Mouse (Mus musculus) splenic B cell, adult 2 months (primary cell): Measurements from ENCODE around the gene Sostdc1.

ENCODE experiments used
- DNase-seq: peaks from one replicate; pipeline ENCODE4 v3.0.0-alpha.2; 2011; ENCODE audit warnings: low read depth, low spot score
- H3K27me3 ChIP-seq: 2 replicates; pipeline ENCODE4 v1.6.1; 2012; ENCODE audit warnings: mild to moderate bottlenecking, low read length, moderate library complexity, mixed read lengths; ENCODE audit not compliant: control insufficient read depth, poor library complexity, insufficient read depth, severe bottlenecking
- H3K36me3 ChIP-seq: 2 replicates; pipeline ENCODE4 v1.6.1; 2012; ENCODE audit warnings: mild to moderate bottlenecking, low read length, moderate library complexity, mixed read lengths; ENCODE audit not compliant: control insufficient read depth, poor library complexity, insufficient read depth, severe bottlenecking

The Sostdc1 gene

DNA sequence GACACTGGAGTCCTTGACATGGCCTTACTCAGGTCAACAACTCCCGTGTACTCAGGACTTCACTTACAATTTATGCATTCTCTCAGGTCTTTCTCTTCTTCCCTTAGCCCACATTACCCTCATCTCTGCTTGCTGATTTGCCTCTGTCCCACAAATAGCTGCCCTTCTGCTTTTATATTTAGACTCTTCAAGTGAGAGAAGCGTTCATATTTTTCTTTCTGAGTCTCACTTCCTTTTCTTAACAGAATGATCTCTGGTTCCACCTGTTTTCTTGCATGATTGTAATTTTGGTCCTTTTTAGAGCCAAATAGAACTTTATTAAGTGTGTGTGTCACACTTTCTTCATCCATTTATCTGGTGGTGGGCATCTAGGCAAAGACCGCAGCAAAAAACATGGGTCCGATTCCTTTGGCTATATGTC lies 12.2 kb downstream of the Sostdc1 start:
- peak; percentile 69 for DNase-seq
- H3K36me3 ChIP-seq: no peaks in the 10 kb centered on the region
- no peaks in the 10 kb centered on the region for H3K27me3 ChIP-seq

DNA sequence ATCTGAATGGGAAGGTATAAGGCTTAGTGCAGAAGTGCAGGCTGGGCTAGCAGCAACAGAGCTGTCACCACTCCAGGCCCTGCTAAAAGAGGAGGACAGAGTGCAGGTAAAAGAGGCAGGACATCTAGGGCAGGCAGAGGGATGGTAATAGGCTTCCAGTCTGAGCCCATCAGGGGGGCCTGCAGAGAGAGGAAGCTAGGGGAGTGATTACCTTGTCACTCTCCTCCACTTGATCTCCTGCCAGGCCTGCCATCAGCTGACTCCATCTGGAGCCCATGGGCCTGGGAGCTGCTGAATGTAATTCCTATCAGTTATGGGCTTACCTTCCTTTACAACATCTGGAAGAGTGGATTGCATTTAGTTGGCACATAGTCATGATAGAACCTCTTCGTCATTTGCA lies 18.7 kb downstream of the Sostdc1 start:
- Histone ChIP-seq H3K36me3 (no peaks in the 10 kb centered on the region), H3K27me3 (no peaks in the 10 kb centered on the region)
- DNase-seq: no peak

DNA sequence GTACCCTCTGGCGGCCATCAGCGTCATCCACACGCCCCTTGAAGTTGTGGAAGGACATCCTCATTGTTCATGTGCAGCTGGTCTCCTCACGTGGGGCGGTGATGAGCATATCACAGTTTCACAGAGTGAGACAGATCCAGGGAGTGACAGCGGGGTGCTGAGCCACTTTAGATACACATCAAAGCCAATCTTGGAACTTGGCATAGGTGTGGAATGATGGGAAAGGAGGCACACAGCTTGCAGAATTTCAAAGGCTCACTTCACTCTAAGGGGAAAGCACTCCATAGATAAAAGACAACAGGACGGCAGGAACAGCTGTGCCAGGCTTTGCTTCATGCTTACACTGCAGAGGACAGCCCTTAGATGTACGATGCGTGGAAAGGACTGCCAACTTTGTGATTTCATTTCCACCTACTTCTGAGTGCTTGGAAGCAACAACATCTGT lies 19.9 kb downstream of the Sostdc1 start:
- Histone ChIP-seq H3K36me3 (no peaks in the 10 kb centered on the region), H3K27me3 (no peaks in the 10 kb centered on the region)
- DNase-seq: no peak

DNA sequence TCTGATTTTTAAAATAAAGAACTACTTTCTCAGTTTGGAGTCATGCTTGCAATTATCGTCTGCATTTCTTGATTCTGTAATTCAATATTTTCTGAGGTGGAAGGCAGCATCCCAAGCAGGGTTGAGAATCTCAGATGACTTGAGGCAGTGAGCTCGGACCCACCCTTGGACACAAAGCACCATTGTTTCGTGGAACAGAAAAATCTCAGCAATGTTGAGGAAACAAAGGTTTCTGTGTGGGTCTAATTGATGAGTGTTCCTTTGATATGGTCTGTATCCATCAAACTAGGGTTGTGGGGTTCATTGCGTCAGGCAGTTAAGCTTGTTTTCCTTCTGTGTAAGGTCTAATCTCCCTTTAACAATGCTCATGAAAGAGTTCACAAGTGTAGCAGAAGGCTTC lies 30.2 kb downstream of the Sostdc1 start:
- Histone ChIP-seq H3K36me3 (no peaks in the 10 kb centered on the region), H3K27me3 (no peaks in the 10 kb centered on the region)
- DNase-seq: no peak

DNA sequence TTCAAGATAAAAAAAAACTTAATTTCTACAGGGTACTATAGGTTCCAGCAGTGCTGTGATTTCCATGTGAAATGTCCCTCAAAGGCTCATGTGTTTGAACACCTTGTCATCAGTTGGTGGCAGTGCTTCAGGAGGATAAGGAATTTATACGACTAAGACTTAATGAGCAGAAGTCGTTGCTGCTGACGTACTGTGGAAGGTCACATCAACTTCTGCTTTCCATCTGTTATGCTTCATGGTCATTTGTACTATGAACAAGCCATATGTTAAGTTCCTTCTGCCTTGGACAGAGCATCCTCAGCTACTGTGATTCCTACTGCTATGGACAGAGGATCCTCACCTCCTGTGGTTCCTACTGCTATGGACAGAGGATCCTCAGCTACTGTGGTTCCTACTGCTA lies 46.1 kb downstream of the Sostdc1 start:
- DNase-seq: peak; percentile 75
- Histone ChIP-seq H3K36me3 (no peaks in the 10 kb centered on the region), H3K27me3 (no peaks in the 10 kb centered on the region)

DNA sequence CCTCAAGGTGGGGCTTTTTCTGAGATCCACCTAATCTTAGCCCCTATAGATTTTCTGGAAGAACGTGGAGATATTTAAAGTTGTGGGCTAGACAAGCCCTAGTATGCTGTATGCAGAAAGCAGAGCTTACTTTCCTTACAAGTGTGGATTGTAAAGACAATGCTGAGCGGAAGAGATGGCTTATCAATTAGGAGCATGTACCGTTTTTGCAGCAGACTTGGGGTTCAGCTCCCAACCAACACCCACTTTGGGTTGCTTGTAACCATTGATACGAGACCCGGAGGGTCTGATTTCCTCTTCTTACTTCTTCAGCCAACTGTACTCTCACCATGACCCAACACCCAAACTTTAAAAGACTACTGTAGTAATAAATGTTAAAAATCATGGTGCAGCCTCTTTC lies 46.8 kb downstream of the Sostdc1 start:
- no peak for DNase-seq
- Histone ChIP-seq H3K27me3 (no peaks in the 10 kb centered on the region), H3K36me3 (no peaks in the 10 kb centered on the region)

DNA sequence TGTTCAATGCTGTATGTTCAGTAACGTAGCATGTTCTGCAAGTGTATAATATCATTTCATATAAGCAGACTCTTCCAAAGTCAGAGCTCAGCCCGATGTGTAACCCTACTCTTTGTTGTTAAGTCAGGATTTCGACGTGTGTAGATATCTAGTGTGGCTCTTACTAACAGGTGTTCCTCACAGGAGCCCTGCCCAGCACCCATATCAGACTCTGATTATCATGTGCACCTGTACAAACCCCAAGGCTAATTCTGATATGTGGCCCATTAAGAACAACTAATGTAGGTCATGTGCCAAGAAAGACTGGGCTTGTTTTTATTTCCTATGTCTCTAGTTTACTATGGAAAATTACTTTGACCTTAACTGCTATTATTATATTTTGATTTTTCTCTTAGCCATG lies 50.1 kb downstream of the Sostdc1 start:
- no peaks in the 10 kb centered on the region for H3K36me3 ChIP-seq
- H3K27me3 ChIP-seq: no peaks in the 10 kb centered on the region
- no peak for DNase-seq
